Mouse (Mus musculus) hindbrain, embryonic 13.5 days (tissue): ENCODE data around the gene Rasgrp2. TPM values are rescaled to one million over a fixed set of nuclear protein-coding genes. Genes with fewer than 3 reads are reported as not detected.

ENCODE experiments used
- ATAC-seq: fragments of 200-750 bp; cut with Nextera tagmentation; 2 replicates; pipeline ENCODE4 v1.8.0; 2017; ENCODE audit warnings: moderate TSS enrichment; ENCODE audit not compliant: low FRiP score
- H3K27ac ChIP-seq: fragments of 300-500 bp; sonication (generic); 2 replicates; pipeline ENCODE4 v1.5.1; 2015; ENCODE audit warnings: inconsistent platforms, mild to moderate bottlenecking, moderate library complexity
- H3K27me3 ChIP-seq: fragments of 300-500 bp; sonication (generic); 2 replicates; pipeline ENCODE4 v1.6.1; 2015; ENCODE audit warnings: mild to moderate bottlenecking, inconsistent platforms
- H3K36me3 ChIP-seq: fragments of 300-500 bp; sonication (generic); 2 replicates; pipeline ENCODE4 v1.6.1; 2015; ENCODE audit warnings: mild to moderate bottlenecking, inconsistent platforms
- H3K4me1 ChIP-seq: fragments of 300-500 bp; sonication (generic); replicated peaks from 2 replicates; pipeline ENCODE4 v1.6.1; 2015; ENCODE audit warnings: inconsistent platforms
- H3K4me2 ChIP-seq: fragments of 300-500 bp; sonication (generic); 2 replicates; pipeline ENCODE4 v1.6.1; 2015; ENCODE audit warnings: inconsistent platforms, mild to moderate bottlenecking, moderate library complexity
- H3K4me3 ChIP-seq: fragments of 300-500 bp; sonication (generic); 2 replicates; pipeline ENCODE4 v1.5.1; 2015; ENCODE audit warnings: mild to moderate bottlenecking, inconsistent platforms
- H3K9ac ChIP-seq: fragments of 300-500 bp; sonication (generic); 2 replicates; pipeline ENCODE4 v1.6.1; 2015; ENCODE audit warnings: mild to moderate bottlenecking, inconsistent platforms
- H3K9me3 ChIP-seq: fragments of 300-500 bp; sonication (generic); 2 replicates; pipeline ENCODE4 v1.6.1; 2016; ENCODE audit warnings: inconsistent platforms
- WGBS: fragments of 180-500 bp; shearing (Covaris S2); methylation state at CpG from one replicate; pipeline ENCODE4 v1.1.7; 2015; 5-methylcytosine and 5-hydroxymethylcytosine counted together
- polyA plus RNA-seq: library from polyadenylated mRNA; unstranded; fragments of >200 nt; fragmentation: Nextera tagmentation; extraction: Ambion mirVana; gene quantifications from 2 replicates; pipeline ENCODE4 v1.2.1, GENCODE M21; 2015

Rasgrp2 gene
- polyA plus RNA-seq, 1 experiment from 2014 or later, result 42.0 TPM

DNA sequence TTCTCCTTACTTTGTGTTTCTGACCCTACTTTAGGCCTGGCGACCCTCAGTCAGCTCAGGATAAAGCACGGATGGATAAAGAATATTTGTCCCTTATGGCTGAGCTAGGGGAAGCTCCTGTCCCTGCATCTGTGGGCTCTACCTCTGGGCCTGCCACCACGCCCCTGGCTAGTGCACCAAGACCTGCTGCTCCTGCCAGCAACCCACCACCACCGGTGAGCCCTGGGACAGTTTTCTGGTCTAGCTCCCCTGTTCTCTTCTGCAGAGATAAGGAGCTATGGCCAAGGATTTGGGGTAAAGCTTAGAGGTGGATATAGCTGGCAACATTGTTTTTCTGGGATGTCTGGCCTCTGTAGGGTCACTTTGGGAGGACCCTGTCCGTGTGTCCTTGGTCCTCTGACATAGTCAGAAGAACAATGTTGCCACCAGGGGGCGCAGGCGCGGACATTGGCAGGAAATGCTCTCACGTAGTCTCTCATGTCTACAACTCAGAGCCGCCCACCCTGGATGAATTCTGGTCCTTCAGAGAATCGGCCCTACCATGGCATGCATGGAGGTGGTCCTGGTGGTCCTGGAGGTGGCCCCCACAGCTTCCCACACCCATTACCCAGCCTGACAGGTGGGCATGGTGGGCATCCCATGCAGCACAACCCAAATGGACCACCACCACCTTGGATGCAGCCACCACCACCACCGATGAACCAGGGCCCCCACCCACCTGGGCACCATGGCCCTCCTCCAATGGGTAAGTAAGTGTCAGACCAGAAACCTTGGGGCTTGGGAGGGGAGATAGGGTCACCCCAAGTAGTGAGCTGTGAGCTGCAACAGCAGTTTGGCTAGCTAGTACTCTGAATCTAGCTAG is 25.4 kb upstream of the Rasgrp2 start:
- H3K4me2 ChIP-seq, result no peak overlapping the region
- H3K4me1 ChIP-seq, result peaks cover 12% of the 10 kb centered on the region
- no peak overlapping the region for H3K27ac ChIP-seq
- no peak overlapping the region for H3K9ac ChIP-seq
- peak; percentile 43; the same call in 1 of the 2 replicates for ATAC-seq
- H3K9me3 ChIP-seq, result no peaks in the 10 kb centered on the region
- H3K36me3 ChIP-seq, result peaks cover 97% of the 10 kb centered on the region
- 68% methylated on average over 12 of the region's 12 CpGs for WGBS
- H3K4me3 ChIP-seq, result no peak overlapping the region
- no peaks in the 10 kb centered on the region for H3K27me3 ChIP-seq

DNA sequence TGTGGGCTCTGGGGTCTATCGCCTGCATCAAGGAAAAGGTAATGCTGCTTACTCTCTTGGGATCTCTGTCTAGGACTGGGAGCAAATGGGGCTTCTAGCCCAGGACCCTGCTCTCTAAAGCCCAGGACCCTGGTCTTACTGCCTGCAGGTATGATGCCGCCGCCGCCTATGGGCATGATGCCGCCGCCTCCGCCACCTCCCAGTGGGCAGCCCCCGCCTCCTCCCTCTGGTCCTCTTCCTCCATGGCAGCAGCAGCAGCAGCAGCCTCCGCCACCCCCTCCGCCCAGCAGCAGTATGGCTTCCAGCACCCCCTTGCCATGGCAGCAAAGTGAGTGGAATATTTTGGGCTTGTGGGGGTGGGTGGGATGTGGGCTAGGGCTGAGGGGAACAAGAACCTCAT is 24.6 kb upstream of the Rasgrp2 start:
- no peak for ATAC-seq
- Histone ChIP-seq H3K36me3 (peaks cover 98% of the 10 kb centered on the region), H3K4me3 (no peak overlapping the region), H3K4me2 (no peak overlapping the region), H3K9ac (no peak overlapping the region), H3K9me3 (no peaks in the 10 kb centered on the region), H3K27me3 (no peaks in the 10 kb centered on the region), H3K4me1 (peaks cover 12% of the 10 kb centered on the region), H3K27ac (no peak overlapping the region)
- 99% methylated on average over 10 of the region's 10 CpGs for WGBS

DNA sequence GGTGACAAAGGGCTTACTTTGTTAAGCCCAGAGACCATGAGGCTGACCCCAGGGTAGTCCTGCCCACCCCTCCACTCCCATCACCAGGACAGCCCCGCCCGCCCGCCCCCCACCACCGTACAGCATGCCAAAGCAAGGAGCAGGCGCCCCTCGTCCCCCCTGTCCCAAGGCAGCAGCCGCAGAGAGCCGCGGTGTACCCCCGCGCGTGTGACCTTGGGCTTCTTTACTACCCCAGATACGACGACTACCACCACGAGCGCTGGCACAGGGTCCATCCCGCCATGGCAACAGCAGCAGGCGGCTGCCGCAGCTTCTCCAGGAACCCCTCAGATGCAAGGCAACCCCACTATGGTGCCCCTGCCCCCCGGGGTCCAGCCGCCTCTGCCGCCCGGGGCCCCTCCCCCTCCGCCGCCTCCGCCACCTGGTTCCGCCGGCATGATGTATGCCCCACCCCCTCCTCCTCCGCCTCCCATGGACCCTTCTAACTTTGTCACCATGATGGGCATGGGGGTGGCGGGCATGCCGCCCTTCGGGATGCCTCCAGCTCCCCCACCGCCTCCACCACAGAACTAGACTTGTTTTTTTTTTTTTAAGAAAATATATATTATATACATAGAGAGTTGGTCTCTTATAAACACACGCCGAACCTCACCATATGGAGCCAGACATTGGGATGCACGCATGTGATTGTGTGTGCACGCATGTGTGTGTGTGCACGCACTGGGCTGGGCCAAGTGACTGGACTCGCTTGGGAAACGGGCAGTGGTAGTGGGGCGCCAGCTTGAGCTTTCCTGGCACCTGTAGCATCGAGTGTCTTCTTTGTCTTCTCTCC is 23.5 kb upstream of the Rasgrp2 start:
- H3K9me3 ChIP-seq, result no peaks in the 10 kb centered on the region
- ATAC-seq, result peak; percentile 22; the same call in 1 of the 2 replicates
- 87% methylated on average over 40 of the region's 42 CpGs for WGBS
- H3K4me1 ChIP-seq, result peaks cover 12% of the 10 kb centered on the region
- H3K27ac ChIP-seq, result no peak overlapping the region
- no peaks in the 10 kb centered on the region for H3K27me3 ChIP-seq
- no peak overlapping the region for H3K4me2 ChIP-seq
- no peak overlapping the region for H3K4me3 ChIP-seq
- H3K36me3 ChIP-seq, result peaks cover 89% of the 10 kb centered on the region
- H3K9ac ChIP-seq, result no peak overlapping the region

DNA sequence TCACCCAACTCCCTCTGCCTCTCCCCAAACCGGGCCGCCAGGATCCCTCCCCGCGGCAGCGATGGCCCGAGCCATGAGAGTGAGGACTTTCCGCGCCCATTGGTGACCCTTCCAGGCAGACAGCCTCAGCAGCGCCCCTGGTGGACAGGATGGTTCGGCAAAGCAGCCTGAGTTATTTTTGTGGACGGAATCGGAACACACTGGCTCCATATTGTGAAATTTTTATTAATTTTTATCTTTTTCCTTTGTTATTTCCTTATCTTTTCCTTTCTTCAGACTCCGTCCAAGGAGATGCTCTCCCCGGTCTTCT is 22.9 kb upstream of the Rasgrp2 start:
- H3K36me3 ChIP-seq, result peaks cover 86% of the 10 kb centered on the region
- no peaks in the 10 kb centered on the region for H3K9me3 ChIP-seq
- H3K27me3 ChIP-seq, result no peaks in the 10 kb centered on the region
- 72% methylated on average over 14 of the region's 14 CpGs for WGBS
- H3K27ac ChIP-seq, result no peak overlapping the region
- peaks cover 12% of the 10 kb centered on the region for H3K4me1 ChIP-seq
- no peak overlapping the region for H3K4me3 ChIP-seq
- H3K9ac ChIP-seq, result no peak overlapping the region
- H3K4me2 ChIP-seq, result no peak overlapping the region
- ATAC-seq, result no peak

DNA sequence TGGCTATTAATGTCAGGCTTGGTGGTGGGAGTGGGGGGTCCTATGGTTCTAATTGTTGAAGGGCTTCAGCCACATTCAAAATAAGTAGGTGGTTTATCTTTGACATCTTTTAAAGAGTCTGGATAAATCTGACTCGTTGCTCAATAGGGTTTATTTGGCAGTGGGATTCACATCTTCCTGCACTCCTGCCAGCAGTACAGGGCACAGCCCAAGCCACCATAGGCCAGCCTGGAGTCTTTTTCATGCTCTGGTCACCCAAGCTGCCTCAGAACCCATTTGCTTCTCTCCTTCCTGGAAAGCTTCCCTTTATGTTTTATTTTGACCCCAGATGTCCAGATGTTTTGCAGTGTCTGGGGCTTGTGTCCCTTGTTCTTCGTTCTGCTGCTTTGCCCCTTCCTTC is 22.5 kb upstream of the Rasgrp2 start:
- Histone ChIP-seq H3K4me1 (peaks cover 12% of the 10 kb centered on the region), H3K4me3 (no peak overlapping the region), H3K27me3 (no peaks in the 10 kb centered on the region), H3K36me3 (peaks cover 82% of the 10 kb centered on the region), H3K9ac (no peak overlapping the region), H3K4me2 (no peak overlapping the region), H3K9me3 (no peaks in the 10 kb centered on the region), H3K27ac (peak overlapping the region; percentile 46)
- ATAC-seq, result no peak
- WGBS, result 86% methylated on average over 2 of the region's 2 CpGs

DNA sequence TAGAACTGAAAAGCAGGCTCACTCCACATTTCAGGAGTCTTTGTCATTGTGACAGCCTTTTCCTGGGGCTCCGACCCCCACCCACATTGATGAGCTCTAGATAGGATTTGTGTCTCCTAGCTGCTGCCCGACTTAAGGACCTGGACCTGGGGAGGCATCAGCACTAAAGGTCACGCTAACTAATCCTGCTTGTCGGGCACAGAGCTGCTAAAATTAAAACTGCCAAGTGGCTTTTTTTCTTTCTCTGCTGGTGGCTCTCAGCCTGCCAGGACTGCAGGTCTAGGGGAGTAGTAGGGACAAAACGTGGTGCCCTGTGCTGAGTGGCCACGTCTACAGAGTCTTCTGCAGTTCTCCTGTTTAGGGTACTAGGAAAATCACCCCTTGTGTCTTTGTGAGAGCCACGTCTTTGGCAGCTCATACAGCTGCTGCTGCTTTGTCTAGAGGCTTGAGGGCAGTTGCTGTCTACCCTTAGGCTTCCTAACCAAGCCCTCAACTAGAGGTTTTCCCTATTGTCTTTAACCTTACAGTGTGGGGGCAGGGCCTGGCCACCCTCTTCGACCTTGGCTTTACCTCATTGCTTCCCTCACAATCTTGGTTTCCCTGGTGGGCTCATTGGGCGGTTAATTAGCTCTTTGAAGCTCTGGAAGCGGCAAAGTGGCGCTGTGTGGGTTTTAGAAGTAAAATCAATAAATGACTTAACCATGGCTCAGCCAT is 21.7 kb upstream of the Rasgrp2 start:
- no peak for ATAC-seq
- Histone ChIP-seq H3K9ac (no peak overlapping the region), H3K36me3 (peaks cover 73% of the 10 kb centered on the region), H3K9me3 (no peaks in the 10 kb centered on the region), H3K27ac (peak overlapping the region; percentile 76), H3K4me3 (no peak overlapping the region), H3K4me2 (no peak overlapping the region), H3K4me1 (peaks cover 12% of the 10 kb centered on the region), H3K27me3 (no peaks in the 10 kb centered on the region)
- 42% methylated on average over 11 of the region's 11 CpGs for WGBS

DNA sequence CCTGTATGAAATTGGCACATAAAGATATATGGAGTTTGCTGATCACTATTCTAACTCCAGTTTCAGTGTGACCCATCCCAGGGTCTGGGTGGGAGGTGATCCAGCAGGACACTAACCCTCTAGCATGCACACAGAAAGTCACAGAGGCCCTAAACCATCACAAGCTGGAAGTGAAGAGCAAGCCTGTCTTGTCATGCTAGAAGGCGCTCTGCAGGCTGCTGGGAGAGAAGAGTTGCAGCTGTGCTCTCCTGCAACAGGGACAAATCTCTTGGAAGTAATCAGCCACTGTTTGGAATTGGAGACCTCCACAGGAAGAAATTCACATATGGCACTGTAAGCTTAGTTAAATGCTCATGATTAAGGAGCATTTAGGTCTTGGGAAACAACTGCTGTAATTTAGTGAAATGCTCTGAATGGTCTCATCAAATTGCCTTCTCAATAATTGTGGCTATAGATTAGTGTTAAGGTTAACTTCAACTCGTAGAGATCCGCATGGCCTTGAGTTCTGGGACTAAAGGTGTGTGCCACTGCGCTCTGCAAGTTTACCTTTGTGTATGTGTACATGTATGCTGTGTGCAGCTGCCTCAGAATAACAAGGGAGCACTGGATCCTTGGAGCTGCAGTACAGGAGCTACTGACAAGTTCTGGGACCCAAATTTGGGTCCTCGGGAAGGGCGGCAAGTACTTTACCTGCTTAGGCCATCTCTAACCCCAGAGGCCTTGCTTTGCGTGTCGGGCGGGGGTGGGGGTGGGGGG is 18.6 kb upstream of the Rasgrp2 start:
- Histone ChIP-seq H3K27me3 (no peaks in the 10 kb centered on the region), H3K9me3 (no peaks in the 10 kb centered on the region), H3K4me3 (no peak overlapping the region), H3K4me1 (peaks cover 23% of the 10 kb centered on the region), H3K4me2 (no peak overlapping the region), H3K27ac (no peak overlapping the region), H3K9ac (no peak overlapping the region), H3K36me3 (peaks cover 43% of the 10 kb centered on the region)
- WGBS, result 93% methylated on average over 9 of the region's 9 CpGs
- no peak for ATAC-seq

DNA sequence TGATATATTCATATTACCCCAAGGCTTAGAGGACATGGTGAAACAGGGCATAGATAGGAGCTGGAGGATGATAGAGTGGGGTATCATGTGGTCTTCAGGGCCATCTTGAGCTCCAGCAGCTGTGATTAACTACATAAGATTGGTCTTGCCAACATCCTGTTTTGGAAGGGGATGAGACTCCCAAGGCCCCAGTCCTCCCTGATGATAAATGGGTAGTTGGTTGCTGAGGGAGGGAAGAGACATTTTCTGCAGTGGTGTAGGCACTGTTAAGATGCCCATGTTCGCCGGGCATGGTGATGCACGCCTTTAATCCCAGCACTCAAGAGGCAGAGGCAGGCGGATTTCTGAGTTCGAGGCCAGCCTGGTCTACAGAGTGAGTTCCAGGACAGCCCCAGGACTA is 17.9 kb upstream of the Rasgrp2 start:
- Histone ChIP-seq H3K4me2 (no peak overlapping the region), H3K27me3 (no peaks in the 10 kb centered on the region), H3K27ac (no peak overlapping the region), H3K36me3 (peaks cover 37% of the 10 kb centered on the region), H3K9me3 (no peaks in the 10 kb centered on the region), H3K4me3 (no peak overlapping the region), H3K9ac (no peak overlapping the region), H3K4me1 (peaks cover 23% of the 10 kb centered on the region)
- ATAC-seq, result no peak
- WGBS, result 97% methylated on average over 5 of the region's 5 CpGs

DNA sequence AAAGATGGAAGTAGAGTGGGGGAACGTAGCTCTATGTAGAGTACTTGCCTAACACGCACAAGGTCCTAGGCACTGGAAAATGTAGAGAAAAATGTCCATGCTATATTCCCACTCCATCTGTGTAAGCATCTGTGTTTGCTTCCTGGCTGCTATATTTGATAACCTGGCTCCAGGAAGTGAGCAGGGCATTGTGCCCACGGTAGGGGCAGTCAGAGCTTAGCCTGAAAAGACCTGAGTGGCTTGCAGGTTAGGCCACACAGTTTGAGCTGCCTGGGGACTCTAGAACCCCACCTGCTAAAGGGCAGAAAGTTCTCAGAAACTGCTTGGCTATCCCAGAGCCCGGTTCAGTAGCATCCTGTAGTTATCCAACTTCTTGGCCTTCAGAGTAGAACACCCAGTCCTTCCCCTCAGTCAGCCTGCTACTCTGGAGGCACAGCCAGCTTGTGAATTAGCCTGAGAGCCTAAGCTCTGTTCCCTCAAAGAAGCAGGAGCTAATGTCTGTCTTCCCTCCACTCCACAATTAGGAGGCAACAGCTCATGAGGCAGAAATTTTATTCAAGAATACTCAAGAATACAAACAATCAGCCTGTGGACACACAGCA is 16.7 kb upstream of the Rasgrp2 start:
- H3K27ac ChIP-seq, result no peak overlapping the region
- H3K4me2 ChIP-seq, result no peak overlapping the region
- no peak for ATAC-seq
- no peak overlapping the region for H3K9ac ChIP-seq
- H3K9me3 ChIP-seq, result no peaks in the 10 kb centered on the region
- peaks cover 14% of the 10 kb centered on the region for H3K4me1 ChIP-seq
- WGBS, result 84% methylated on average over 4 of the region's 4 CpGs
- peaks cover 25% of the 10 kb centered on the region for H3K36me3 ChIP-seq
- no peaks in the 10 kb centered on the region for H3K27me3 ChIP-seq
- H3K4me3 ChIP-seq, result no peak overlapping the region

DNA sequence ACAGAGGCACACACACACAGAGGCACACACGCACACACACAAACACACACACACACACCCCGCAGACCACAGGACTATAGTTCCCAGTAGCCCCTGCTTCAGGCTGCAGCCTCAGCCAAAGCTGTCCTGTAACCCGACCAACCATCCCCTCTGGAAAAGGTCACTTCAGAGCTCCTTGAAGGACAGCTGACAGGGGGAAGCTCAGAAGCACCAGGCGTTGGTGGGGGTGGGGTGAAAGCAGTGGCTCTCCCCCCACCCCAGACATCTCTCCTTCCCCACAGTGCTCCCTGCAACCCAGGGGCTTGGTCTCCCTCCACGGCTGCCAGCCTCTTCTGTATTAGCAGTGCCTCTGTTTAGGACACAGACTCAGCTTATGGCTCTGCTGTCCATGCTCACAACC is 15.7 kb upstream of the Rasgrp2 start:
- H3K4me3 ChIP-seq, result no peak overlapping the region
- peaks cover 10% of the 10 kb centered on the region for H3K4me1 ChIP-seq
- H3K36me3 ChIP-seq, result peaks cover 14% of the 10 kb centered on the region
- 52% methylated on average over 5 of the region's 5 CpGs for WGBS
- no peak overlapping the region for H3K4me2 ChIP-seq
- H3K27me3 ChIP-seq, result no peaks in the 10 kb centered on the region
- peak overlapping the region; percentile 44; the same call in 1 of the 2 replicates for H3K27ac ChIP-seq
- H3K9ac ChIP-seq, result peak overlapping the region; percentile 51; the same call in 1 of the 2 replicates
- no peaks in the 10 kb centered on the region for H3K9me3 ChIP-seq
- no peak for ATAC-seq

DNA sequence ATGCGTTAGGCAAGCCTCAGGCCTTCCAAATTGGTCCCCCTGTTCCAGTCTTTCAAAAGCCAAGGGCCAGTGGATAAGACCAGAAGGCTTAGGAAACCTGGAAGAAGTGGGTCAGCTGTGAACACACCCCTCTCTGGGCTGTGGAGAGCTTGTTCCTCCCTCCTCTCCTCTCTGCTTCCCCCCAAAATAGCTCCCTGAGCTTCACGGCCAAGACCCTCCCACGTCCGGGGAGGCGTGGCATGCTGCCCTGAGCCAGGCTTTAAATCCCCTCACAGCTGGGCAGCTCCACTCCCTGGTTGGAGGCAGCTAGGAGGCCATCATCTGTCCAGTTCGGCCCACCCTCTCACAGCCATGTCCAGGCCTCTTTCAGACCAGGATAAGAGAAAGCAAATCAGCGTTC is 15.0 kb upstream of the Rasgrp2 start, which contains the start of gene Pygm:
Pygm (plus strand) TSS at position 272 of the 400 bp plus-strand sequence.
- peaks cover 5% of the 10 kb centered on the region; the same call in 1 of the 2 replicates for H3K27me3 ChIP-seq
- H3K27ac ChIP-seq, result peak within 1 kb of the TSS; percentile 44; the same call in 1 of the 2 replicates
- peaks cover 8% of the 10 kb centered on the region for H3K36me3 ChIP-seq
- H3K9ac ChIP-seq, result peak within 1 kb of the TSS; percentile 51; the same call in 1 of the 2 replicates
- H3K9me3 ChIP-seq, result no peaks in the 10 kb centered on the region
- H3K4me2 ChIP-seq, result no peak within 1 kb of the TSS
- H3K4me3 ChIP-seq, result no peak within 1 kb of the TSS
- 25% methylated on average over 7 of the region's 7 CpGs for WGBS
- H3K4me1 ChIP-seq, result peaks cover 10% of the 10 kb centered on the region
- no peak for ATAC-seq
